Mouse (Mus musculus) telencephalon, adult 2 months (tissue): ENCODE results near the gene Naaladl1.
A peak's percentile ranks its signal among the peaks of the same experiment; 100 is the strongest.
"Not testable (repeated sequence)": the region's sequence is repeated elsewhere in the genome, so short reads cannot be mapped to it uniquely, and the experiment has no call there.

Experiments
- DNase-seq: peaks from one replicate; pipeline ENCODE4 v3.0.0-alpha.2; 2011; ENCODE audit warnings: low read depth, low spot score

The Naaladl1 gene

DNA sequence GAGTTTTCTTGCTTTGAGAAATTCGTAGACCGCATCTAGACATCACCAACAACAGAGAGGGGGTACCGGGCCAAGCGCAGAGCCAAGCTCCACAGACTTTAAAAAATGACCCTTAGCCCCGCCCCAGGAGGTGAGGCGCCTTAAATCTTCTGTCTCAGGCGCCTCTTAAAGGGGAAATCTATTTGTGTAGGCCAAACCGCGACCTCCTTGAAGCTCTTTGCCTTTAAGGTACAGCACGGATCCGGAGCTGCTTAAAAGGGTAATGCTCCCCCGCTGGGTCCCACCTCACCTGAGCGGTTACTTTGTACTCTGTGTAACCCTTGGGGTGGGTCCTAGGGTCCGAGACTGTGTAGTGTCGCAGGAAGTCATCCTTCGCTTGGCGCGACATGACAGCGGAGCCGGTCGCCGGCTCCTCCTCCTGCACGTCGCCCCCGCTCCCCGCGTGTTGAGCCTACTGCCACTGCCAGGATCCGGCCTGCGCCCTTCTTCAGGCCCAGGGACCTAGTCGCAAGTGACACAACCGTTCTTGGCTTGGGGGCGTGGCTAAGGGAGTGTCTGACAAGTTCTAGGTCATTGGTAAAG is 22.3 kb downstream of the Naaladl1 start, which contains the start of gene Snx15:
Snx15 (minus strand) TSS at position 545 of the 582 bp plus-strand sequence.
- peak; percentile 98 for DNase-seq

- not testable (repeated sequence) for DNase-seq
Observed at GRCm38 (mm10) chr19:6130414-6131128, 25.0 kb downstream of the Naaladl1 start.

DNA sequence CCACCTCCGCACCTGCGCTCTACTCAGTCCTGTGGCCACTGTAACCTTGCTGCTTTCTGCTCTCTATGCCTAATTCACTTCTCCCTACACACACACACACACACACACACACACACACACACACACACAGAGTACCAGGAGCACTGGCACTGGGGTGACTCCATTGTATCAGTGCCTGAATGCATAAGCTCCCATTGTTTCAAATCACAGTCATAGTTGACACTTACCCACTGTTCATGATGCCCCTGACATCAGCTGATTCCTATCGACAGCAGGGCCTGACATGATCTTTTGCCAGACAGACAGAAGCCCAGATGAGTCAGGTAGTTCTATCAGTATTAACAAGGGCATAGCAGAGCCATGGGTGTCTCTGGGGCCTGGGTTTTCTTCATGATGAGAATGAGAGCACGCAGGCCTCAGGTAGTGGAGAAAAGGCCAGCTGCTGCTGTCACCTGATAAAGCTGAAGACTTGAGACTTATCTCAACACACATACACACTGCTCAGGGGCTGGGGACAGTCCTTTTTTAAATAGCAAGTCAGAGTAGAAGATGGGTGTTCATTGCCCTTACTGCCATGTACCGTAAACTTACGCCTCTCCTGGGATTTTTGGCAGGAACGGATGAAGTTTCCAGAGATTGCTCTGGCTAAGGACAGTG is 26.7 kb downstream of the Naaladl1 start:
- DNase-seq, result no peak

- not testable (repeated sequence) for DNase-seq
Observed at GRCm38 (mm10) chr19:6133197-6133596, 27.6 kb downstream of the Naaladl1 start.

GRCm38 (mm10) chr19:6136397-6136796 is 30.8 kb downstream of the Naaladl1 start:
- DNase-seq, result no peak

DNA sequence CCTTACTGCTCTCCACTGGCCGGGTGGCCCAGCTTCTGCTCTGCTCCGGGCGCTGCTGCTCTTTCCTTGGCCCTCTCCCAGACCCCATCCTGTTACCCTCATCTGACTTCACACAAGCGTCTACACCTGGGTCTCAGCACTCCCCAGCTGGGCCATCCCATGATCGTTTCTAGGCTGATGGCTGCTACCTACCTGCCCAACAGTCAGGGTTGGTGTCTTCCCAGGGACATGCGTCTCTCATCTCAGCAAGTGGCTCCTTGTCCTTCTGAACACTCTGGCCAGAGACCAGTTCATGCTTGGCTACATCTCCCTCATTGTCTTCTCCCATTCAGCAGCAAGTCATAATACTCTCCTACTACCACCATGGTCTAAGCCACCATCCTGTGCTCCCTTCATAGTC is 34.1 kb downstream of the Naaladl1 start:
- no peak for DNase-seq

- DNase-seq, result no peak
Observed at GRCm38 (mm10) chr19:6140374-6140677, 34.7 kb downstream of the Naaladl1 start.

DNA sequence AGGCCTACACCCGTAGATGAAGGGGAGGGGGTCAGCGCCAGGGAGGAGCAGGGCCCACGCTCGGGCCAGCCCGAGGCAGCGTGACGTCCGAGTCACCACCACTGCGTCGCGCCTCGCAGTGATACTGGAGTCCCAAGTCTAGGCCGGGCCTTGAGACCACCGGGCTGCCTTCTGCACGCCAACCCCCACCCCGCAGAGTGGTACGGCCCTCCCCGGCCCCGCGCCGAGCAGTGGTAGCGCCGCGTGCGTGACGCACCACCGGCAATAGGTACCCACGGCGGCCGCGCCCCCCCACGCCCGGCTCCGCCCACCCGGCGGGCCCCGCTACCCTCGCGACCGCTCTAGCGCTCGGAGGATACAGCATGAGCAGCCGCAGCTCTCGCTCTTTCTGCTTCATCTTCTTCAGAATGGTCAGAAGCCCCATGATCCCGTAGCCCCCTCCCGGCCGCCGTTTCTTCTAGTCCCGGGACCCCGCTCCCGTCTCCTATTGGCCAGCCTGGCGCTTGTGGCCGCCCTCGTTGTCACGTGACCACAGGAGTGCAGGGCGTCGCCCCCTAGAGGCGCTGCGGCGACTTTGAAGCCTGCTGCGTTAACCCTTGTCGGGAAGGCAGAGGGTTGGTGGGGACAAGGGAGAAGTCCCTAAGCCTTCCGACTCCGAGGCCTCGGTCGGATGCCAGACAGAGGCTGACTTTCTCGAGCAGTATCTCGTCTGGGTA is 35.3 kb downstream of the Naaladl1 start, which contains the start of gene Batf2:
Batf2 (plus strand) TSS at position 306 of the 716 bp plus-strand sequence.
- DNase-seq, result peak; percentile 96

DNA sequence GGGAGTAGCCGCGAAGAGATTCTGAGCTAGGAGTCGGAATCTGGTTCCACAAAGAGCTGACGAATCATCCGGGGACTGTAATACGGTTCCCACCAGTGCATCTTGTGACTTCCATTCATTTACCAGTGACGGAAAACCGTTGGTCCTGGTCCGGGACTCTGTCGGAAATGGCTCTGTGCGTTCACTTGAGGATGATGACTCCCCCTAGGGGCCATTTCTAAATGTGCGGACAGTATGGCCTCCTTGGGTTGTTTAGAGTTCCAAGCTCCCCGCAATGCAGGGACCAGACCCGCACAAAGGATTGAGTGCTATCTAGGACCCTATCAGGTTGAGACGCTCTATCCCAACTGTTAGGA is 35.8 kb downstream of the Naaladl1 start, which contains the start of gene Arl2:
Arl2 (minus strand) TSS at position 155 of the 356 bp plus-strand sequence.
- peak; percentile 95 for DNase-seq

DNA sequence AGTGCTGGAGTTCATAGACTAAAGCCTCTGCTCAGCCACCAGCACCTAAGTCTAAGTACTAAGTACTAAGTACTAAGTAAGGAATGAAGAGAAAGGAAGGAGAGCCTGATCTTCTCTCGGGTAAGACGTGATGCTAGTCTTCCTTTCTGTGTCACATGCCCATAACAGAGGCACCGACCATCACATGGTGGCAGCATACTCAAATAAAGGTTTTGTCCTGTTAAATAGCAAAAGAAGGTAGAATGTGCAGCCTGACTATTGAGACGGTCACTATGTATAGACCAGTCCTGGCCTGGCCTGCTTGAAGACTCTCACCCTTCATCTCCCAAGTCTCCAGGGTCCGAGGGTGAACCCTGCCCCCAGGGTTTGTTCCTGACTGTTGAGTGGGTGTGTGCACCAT is 39.3 kb downstream of the Naaladl1 start:
- DNase-seq, result no peak

DNA sequence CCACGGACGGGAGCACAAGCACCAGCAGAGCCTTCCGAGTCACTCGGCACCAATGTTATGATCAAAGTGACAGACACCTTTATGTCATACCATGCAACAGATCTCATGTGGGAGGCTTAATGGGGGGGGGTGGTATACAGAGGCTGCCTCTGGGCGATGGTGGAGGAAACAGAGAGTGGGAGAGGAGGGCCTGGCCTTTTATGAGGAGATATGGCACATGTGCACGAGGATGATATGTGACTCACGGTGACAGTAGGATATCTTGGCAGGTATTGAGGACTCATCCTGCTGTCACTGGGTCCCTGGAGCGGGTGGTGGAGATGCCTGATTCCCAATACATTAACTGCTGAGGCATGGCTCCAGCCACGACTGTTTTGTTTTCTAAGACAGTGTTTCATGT is 49.6 kb downstream of the Naaladl1 start:
- DNase-seq, result no peak

DNA sequence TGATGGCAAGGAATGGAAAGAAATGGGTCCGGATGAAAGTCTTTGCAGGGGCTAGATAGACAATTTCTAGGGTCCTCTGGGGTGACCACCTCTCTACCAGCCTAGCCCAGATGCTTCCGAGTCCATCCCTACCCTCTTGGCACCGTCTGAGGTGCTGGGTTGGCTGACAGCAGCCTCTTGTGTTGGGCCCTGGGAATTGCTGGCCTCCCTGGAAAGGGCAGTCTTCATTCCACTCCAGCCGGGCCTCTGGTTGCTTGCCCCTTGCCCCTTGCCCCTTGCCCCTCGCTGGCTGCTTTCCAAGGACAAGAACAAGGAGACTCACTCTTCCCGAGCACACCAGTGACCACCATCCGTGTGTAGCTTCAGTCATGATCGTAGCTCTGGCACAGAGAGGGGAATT is 50.8 kb downstream of the Naaladl1 start:
- DNase-seq, result no peak

DNA sequence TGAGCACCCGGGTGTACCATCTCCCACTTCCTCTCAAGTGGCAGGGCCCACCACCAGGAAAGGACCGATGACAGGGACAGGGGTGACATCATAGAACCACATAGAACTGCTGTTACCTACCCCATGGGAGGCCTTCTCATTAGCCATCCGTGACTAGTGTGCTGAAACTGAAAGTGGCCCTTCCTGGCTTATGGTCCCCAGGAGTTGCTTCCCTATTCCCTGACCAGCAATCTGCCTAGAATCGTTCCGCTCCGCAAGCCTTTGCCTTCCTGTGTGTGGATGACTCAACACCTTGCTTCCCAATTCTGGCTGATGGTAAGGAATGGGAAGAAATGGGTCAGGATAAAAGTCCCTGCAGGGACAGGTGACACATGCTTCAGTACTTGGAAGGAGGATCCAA is 51.6 kb downstream of the Naaladl1 start:
- no peak for DNase-seq

DNA sequence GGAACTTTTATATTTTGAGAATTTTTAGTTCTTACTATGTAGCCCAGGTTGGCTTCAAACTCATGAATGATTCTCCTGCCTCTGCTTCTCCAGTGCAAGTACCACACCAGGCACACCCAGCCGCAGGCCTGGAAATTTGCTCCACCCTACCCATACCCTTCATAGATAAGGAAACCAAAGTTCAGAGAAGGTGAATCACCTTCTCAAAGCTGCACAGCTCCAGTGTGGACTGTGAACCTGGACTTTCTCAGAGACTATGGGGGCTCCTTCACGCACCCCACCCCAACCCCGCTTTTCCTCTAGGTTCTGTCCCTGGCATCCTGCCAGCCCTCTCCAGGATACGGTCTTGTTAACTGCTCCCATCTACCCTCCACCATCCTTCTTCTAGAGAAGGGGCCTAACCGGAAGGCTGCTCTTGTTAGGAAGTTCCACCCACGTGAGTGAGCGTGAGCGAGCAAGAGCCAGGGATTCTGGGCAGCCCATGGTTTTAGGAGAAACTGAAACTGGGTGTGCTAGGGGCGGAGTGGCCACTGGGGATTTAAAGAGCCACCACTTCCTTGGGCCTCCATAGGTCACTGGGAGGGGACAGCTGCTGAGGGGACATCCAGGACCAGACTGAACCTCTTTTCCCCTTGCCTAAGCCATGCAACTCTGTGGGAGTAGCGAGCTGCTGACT is 58.4 kb downstream of the Naaladl1 start:
- no peak for DNase-seq
